Mouse (Mus musculus) induced T-regulatory cell, adult 2 months (primary cell): ENCODE measurements at regions not wholly inside any gene's neighbourhood (a gene's known extent, or its start where the extent isn't known, plus 50 kb on each side); places are given as distances from the start of the nearest gene placed in this dataset.

ENCODE experiments used
- DNase-seq: peaks from one replicate; pipeline ENCODE4 v3.0.0-alpha.2; 2012; ENCODE audit warnings: low read depth

- DNase-seq: no peak
Observed at GRCm38 (mm10) chr2:178715500-178716245, 285.3 kb downstream of the Cdh26 start.

GRCm38 (mm10) chr2:178718048-178718447, 287.7 kb downstream of the Cdh26 start:
- DNase-seq: no peak

- no peak for DNase-seq
Observed at GRCm38 (mm10) chr2:178723455-178723854, 293.1 kb downstream of the Cdh26 start.

- no peak for DNase-seq
Observed at GRCm38 (mm10) chr2:178724228-178724627, 293.9 kb downstream of the Cdh26 start.

GRCm38 (mm10) chr2:178727930-178728793, 297.8 kb downstream of the Cdh26 start:
- DNase-seq: no peak

GRCm38 (mm10) chr2:178728794-178729120, 298.4 kb downstream of the Cdh26 start:
- no peak for DNase-seq

GRCm38 (mm10) chr2:178735099-178735498, 304.8 kb downstream of the Cdh26 start:
- no peak for DNase-seq

GRCm38 (mm10) chr2:178744617-178745016, 314.3 kb downstream of the Cdh26 start:
- no peak for DNase-seq

- DNase-seq: no peak
Observed at GRCm38 (mm10) chr2:178745296-178746015, 315.1 kb downstream of the Cdh26 start.

GRCm38 (mm10) chr2:178751247-178751646, 320.9 kb downstream of the Cdh26 start:
- no peak for DNase-seq

GRCm38 (mm10) chr2:178758366-178758765, 328.0 kb downstream of the Cdh26 start:
- DNase-seq: peak; percentile 18

GRCm38 (mm10) chr2:178768526-178768925, 338.2 kb downstream of the Cdh26 start:
- no peak for DNase-seq

GRCm38 (mm10) chr2:178769001-178769400, 338.7 kb downstream of the Cdh26 start:
- no peak for DNase-seq

- no peak for DNase-seq
Observed at GRCm38 (mm10) chr2:178771435-178771834, 341.1 kb downstream of the Cdh26 start.

GRCm38 (mm10) chr2:178771881-178772280, 341.6 kb downstream of the Cdh26 start:
- no peak for DNase-seq

- no peak for DNase-seq
Observed at GRCm38 (mm10) chr2:178784822-178785589, 354.7 kb downstream of the Cdh26 start.

GRCm38 (mm10) chr2:178785843-178786242, 355.5 kb downstream of the Cdh26 start:
- no peak for DNase-seq

- no peak for DNase-seq
Observed at GRCm38 (mm10) chr2:178795841-178796240, 365.5 kb downstream of the Cdh26 start.

- DNase-seq: no peak
Observed at GRCm38 (mm10) chr2:178801464-178801863, 371.1 kb downstream of the Cdh26 start.

GRCm38 (mm10) chr2:178805283-178805682, 375.0 kb downstream of the Cdh26 start:
- no peak for DNase-seq

GRCm38 (mm10) chr2:178821552-178821951, 391.2 kb downstream of the Cdh26 start:
- DNase-seq: no peak

GRCm38 (mm10) chr2:178830313-178830712, 400.0 kb downstream of the Cdh26 start:
- DNase-seq: no peak
